Mouse (Mus musculus) megakaryocyte, adult 5-6 weeks (primary cell): Measurements from ENCODE around the gene 5031439G07Rik. TPM values are rescaled to one million over a fixed set of nuclear protein-coding genes. Genes with fewer than 3 reads are reported as not detected.

ENCODE experiments used
- total RNA-seq, 2 experiments: library from RNA; stranded (forward) in 1 of 2; stranded (reverse) in 1 of 2; fragments of 153-499, 151-499 nt in 1 of 2; fragments of 221-1000, 200-1000 nt in 1 of 2; gene quantifications; 2 replicates each; pipeline versions ENCODE4 v1.2.3 to v1.2.4; 2015 to 2017

The 5031439G07Rik gene
- total RNA-seq, 2 experiments from 2014 or later: 48.7 to 73.5 TPM

Other genes with a start within 250 kb of the 5031439G07Rik start
- gene Phf21b, start 132.5 kb downstream of the 5031439G07Rik start, total RNA-seq (2015): 0.09 and 0.14 TPM in 2 replicates
- gene Phf21b, start 132.5 kb downstream of the 5031439G07Rik start, total RNA-seq (2017): 0.22 and 0.69 TPM in 2 replicates
- gene Gm29666, start 68.5 kb downstream of the 5031439G07Rik start, total RNA-seq (2015): 0.02 and 0.36 TPM in 2 replicates
- 0.08 and 0.29 TPM in 2 replicates for gene Gm29666, start 68.5 kb downstream of the 5031439G07Rik start, total RNA-seq (2017)
- 29.8 and 32.3 TPM in 2 replicates for gene Nup50, start 65.1 kb downstream of the 5031439G07Rik start, total RNA-seq (2015)
- gene Nup50, start 65.1 kb downstream of the 5031439G07Rik start, total RNA-seq (2017): 74.2 and 78.5 TPM in 2 replicates
- gene Upk3a, start 28.6 kb upstream of the 5031439G07Rik start, total RNA-seq (2015): not detected in 2 replicates
- gene Upk3a, start 28.6 kb upstream of the 5031439G07Rik start, total RNA-seq (2017): not detected in 2 replicates
- gene Fam118a, start 40.4 kb upstream of the 5031439G07Rik start, total RNA-seq (2015): 8.4 and 9.9 TPM in 2 replicates
- gene Fam118a, start 40.4 kb upstream of the 5031439G07Rik start, total RNA-seq (2017): 7.5 and 8.8 TPM in 2 replicates
- not detected in 2 replicates for gene Smc1b, start 143.4 kb upstream of the 5031439G07Rik start, total RNA-seq (2015)
- not detected in 2 replicates for gene Smc1b, start 143.4 kb upstream of the 5031439G07Rik start, total RNA-seq (2017)
- gene Ribc2, start 143.5 kb upstream of the 5031439G07Rik start, total RNA-seq (2015): not detected in 2 replicates
- gene Ribc2, start 143.5 kb upstream of the 5031439G07Rik start, total RNA-seq (2017): not detected in 2 replicates
- gene Fbln1, start 217.4 kb upstream of the 5031439G07Rik start, total RNA-seq (2015): 0.07 and 0.34 TPM in 2 replicates
- gene Fbln1, start 217.4 kb upstream of the 5031439G07Rik start, total RNA-seq (2017): not detected in 2 replicates